Mouse (Mus musculus) ES-Bruce4 (cell line): ENCODE data around the gene Dpep2nb. TPM values are rescaled to one million over a fixed set of nuclear protein-coding genes. Genes with fewer than 3 reads are reported as not detected.

ENCODE experiments used
- H3K27ac ChIP-seq: 2 replicates; pipeline ENCODE4 v1.5.1; 2012; ENCODE audit warnings: low read length, inconsistent platforms; ENCODE audit not compliant: insufficient read depth
- H3K27me3 ChIP-seq: 2 replicates; pipeline ENCODE4 v1.6.1; 2012; ENCODE audit warnings: mild to moderate bottlenecking, low read length, inconsistent platforms; ENCODE audit not compliant: control insufficient read depth, poor library complexity, insufficient read depth, severe bottlenecking
- H3K36me3 ChIP-seq: 2 replicates; pipeline ENCODE4 v1.6.1; 2012; ENCODE audit warnings: inconsistent platforms, mild to moderate bottlenecking, low read length, moderate library complexity; ENCODE audit not compliant: control insufficient read depth, poor library complexity, insufficient read depth, severe bottlenecking
- H3K4me1 ChIP-seq: one replicate; pipeline ENCODE4 v1.8.1; 2011; ENCODE audit warnings: low read length; ENCODE audit not compliant: control insufficient read depth, insufficient read depth
- H3K4me3 ChIP-seq: 2 replicates; pipeline ENCODE4 v1.5.1; 2011; ENCODE audit warnings: low read depth, mild to moderate bottlenecking, low read length
- H3K9ac ChIP-seq: 2 replicates; pipeline ENCODE4 v1.6.1; 2012; ENCODE audit warnings: low read depth, mild to moderate bottlenecking, inconsistent platforms; ENCODE audit not compliant: poor library complexity, severe bottlenecking
- H3K9me3 ChIP-seq: replicated peaks from 2 replicates; pipeline ENCODE4 v1.6.1; 2012; ENCODE audit warnings: mild to moderate bottlenecking, low read length, inconsistent platforms; ENCODE audit not compliant: control insufficient read depth, poor library complexity, insufficient read depth, severe bottlenecking
- CTCF ChIP-seq: IDR thresholded peaks from one replicate; pipeline ENCODE4 v1.8.1; 2011; ENCODE audit warnings: low read depth, low read length
- EP300 ChIP-seq: IDR thresholded peaks from 2 replicates; pipeline ENCODE4 v1.6.1; 2011; ENCODE audit warnings: low read depth, low read length; ENCODE audit not compliant: insufficient read depth
- POLR2A ChIP-seq: IDR thresholded peaks from one replicate; pipeline ENCODE4 v1.8.1; 2011; ENCODE audit warnings: low read length; ENCODE audit not compliant: insufficient read depth
- polyA plus RNA-seq: library from polyadenylated mRNA; stranded (reverse); fragments of >200 nt; gene quantifications from 2 replicates; pipeline ENCODE4 v1.2.4, GENCODE M21; 2011; ENCODE audit warnings: low read depth; ENCODE audit not compliant: missing spikeins, insufficient read depth, insufficient read length

The Dpep2nb gene
- polyA plus RNA-seq, 1 experiment = not detected

DNA sequence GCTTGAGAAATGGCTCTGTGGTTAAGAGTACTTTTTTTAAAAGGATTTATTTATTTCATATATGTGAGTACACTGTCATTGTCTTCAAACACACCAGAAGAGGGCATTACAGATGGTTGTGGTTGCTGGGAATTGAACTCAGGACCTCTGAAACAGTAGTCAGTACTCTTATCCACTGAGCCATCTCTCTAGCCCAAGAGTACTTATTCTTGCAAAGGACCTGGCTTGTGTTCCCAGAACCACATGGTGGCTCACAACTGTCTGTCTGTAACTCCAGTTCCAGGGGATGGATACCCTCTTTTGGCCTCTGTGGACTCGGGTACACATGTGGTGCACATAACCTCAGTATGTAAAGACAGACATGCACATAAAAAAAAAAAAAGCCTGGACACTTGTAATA is 36.4 kb downstream of the Dpep2nb start:
- Histone ChIP-seq H3K9me3 (no peaks in the 10 kb centered on the region), H3K27ac (no peak overlapping the region), H3K4me1 (peaks cover 4% of the 10 kb centered on the region), H3K27me3 (no peaks in the 10 kb centered on the region), H3K9ac (no peak overlapping the region), H3K4me3 (no peak overlapping the region), H3K36me3 (no peaks in the 10 kb centered on the region)
- TF ChIP-seq EP300 = no peak
- TF ChIP-seq POLR2A = no peak
- no peak for TF ChIP-seq CTCF

DNA sequence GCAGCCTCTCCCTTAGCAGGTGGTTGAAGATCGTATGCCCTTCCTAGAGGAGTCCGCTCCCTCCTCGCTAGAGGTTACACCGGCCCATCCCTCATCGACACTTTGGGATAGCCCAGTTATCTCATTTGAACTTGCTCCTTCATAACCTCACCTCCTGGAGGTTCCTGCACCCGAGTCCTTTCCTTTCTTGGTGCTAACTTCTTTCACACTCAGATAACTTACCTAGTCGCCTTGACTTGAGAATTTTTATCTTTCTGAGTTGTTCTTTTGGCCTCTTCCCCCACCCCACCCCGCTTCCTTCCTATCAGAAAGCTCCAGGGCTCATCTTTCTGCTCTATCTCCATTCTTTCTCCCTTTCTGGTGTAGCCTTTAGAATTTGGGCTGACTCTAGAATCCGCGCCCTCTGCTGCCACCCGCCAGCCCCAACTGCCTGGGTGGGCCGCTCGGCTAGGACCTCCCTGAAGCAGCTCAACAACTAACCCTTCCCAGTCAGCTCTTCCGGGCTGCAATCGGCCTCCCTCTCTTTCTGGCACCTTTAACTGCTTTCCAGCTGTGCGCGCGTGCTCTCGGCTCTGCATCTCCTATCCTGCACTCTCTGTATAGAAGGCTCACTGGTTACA is 39.0 kb downstream of the Dpep2nb start:
- Histone ChIP-seq H3K9ac (peak overlapping the region; percentile 89), H3K36me3 (no peaks in the 10 kb centered on the region), H3K4me1 (peaks cover 7% of the 10 kb centered on the region), H3K4me3 (peak overlapping the region; percentile 69), H3K27ac (peak overlapping the region; percentile 92), H3K27me3 (no peaks in the 10 kb centered on the region), H3K9me3 (no peaks in the 10 kb centered on the region)
- TF ChIP-seq EP300 (peak; percentile 91), POLR2A (no peak)

DNA sequence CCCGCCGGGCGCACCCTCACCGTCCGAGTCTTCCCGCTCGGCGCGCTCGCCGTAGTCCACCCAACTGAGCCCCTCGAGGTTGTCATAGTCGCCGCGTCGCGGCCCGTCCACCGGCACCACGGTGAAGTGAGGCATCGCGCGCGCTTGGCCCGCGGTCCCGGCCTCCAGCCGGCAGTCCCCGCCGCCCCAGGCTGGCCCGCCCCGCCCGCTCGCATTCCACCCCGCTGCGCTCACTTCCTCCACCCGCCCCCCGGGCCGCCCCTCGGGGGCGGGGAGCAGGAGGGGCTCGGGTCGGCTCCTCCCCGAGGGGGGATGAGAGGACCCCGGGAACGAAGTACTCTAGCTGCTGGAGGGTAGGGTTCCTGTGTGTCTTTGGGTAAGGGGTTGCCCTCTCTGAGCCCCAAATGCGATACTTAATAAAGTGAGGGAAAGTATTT is 39.9 kb downstream of the Dpep2nb start, which contains the start of gene Slc12a4:
TSS of gene Slc12a4 (minus strand) at position 193 of the 437 bp plus-strand sequence.
- Histone ChIP-seq H3K27me3 (no peaks in the 10 kb centered on the region), H3K36me3 (no peaks in the 10 kb centered on the region), H3K27ac (peak within 1 kb of the TSS; percentile 92), H3K9me3 (no peaks in the 10 kb centered on the region), H3K4me1 (peaks cover 10% of the 10 kb centered on the region), H3K4me3 (peak within 1 kb of the TSS; percentile 73), H3K9ac (peak within 1 kb of the TSS; percentile 89)
- TF ChIP-seq CTCF (no peak), EP300 (0 out of 2 replicates have a peak, but pooled peaks have one; percentile 27), POLR2A (peak; percentile 7)

DNA sequence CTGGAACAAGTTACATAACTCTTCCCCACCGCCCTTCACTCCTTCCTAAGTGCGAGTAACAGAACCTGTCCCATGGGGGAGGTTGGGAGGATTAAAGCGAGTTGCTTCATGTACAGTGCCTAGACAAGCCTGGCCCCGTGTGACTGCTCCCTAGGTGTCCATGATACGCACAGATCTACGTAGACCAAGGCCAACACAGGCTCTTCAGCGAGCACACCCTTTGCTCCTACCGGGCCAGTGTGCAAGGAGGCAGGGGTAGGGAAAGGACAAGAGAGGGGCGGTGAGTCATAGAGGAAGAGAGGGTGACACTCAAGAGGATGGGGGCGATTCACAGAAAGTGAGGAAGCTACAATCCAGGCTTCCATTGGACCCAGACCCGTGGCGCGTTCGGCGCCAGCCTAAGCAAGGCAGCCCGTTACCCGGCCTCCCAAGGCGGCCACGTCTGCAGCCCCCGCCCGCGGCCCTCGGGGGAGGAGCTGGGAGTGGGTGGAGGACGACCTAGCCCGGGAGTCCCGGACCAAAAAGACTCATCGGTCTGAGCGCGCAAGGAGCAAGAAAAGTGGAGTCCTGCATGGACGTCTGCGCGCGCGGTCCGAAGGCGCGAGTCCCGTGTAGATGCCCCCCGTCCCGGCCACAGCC is 40.4 kb downstream of the Dpep2nb start:
- Histone ChIP-seq H3K4me1 (peaks cover 10% of the 10 kb centered on the region), H3K27ac (peak overlapping the region; percentile 24; the same call in 1 of the 2 replicates), H3K36me3 (no peaks in the 10 kb centered on the region), H3K9me3 (no peaks in the 10 kb centered on the region), H3K9ac (peak overlapping the region; percentile 89), H3K4me3 (peak overlapping the region; percentile 73), H3K27me3 (no peaks in the 10 kb centered on the region)
- no peak for TF ChIP-seq POLR2A
- no peak for TF ChIP-seq EP300
- no peak for TF ChIP-seq CTCF

DNA sequence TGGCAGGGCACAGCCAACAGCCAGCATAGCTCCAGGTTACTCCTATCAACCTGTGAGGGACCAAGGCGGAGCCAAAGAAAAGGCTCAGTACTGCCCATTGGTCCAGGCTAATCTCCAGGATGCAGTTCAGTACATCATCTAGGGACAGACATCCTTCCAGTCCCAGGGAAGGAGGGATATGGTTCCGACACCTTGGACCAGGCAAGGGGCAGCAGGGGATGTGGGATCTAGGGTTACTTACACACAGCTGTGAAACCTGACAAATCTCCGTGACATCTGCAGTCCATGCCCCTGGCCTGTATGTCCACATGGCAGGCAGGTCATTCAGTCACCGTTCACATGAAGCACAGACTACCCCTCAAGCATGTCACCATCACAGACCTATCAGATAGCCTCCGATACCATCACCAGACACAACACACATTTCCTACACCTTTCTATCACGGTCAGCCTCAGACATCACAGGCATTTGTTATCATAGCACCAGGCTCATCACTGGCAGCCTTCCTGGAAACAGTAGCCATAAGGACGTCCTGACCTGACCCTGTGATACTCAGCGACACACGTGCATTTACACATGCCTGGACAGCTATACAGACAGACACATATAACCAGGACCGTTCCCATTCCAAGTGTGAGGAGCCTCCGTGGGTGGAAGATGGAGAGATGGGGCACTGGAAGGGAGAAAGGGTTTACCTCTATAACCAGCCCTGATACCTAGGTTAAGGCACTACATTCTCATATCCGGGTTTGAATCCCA is 41.1 kb downstream of the Dpep2nb start:
- H3K9ac ChIP-seq = peak overlapping the region; percentile 89
- peak overlapping the region; percentile 73 for H3K4me3 ChIP-seq
- H3K4me1 ChIP-seq = peaks cover 10% of the 10 kb centered on the region
- H3K36me3 ChIP-seq = no peaks in the 10 kb centered on the region; the same call in 1 of the 2 replicates
- no peaks in the 10 kb centered on the region for H3K9me3 ChIP-seq
- H3K27me3 ChIP-seq = no peaks in the 10 kb centered on the region
- no peak for TF ChIP-seq CTCF
- no peak for TF ChIP-seq EP300
- no peak for TF ChIP-seq POLR2A
- no peak overlapping the region for H3K27ac ChIP-seq

DNA sequence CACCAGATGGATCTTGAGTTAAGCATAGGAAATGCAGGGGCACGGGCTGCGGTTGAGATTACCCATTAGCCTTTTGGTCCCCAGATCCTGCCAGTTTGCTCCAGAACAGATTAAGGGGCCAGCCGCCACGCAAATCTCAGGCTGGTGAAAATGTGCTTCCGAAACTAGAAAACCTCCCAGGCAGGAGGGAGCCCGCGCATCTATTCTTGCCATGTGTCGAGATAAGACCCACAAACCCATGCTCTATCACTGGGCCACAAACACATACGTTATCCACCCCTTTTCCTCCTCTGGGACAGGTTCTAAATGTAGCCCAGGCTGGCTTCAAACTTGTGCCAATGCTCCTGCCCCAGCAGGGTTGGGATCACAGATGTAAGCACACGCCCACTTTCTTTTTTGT is 44.2 kb downstream of the Dpep2nb start:
- Histone ChIP-seq H3K27me3 (no peaks in the 10 kb centered on the region), H3K36me3 (peaks cover 17% of the 10 kb centered on the region)
- TF ChIP-seq CTCF (no peak), EP300 (no peak), POLR2A (no peak)

More for the DNA sequence above, 44.2 kb downstream of the Dpep2nb start:
- Histone ChIP-seq H3K4me3 (peak overlapping the region; percentile 54), H3K27ac (0 out of 2 replicates have a peak overlapping the region, but pooled peaks have one; percentile 1), H3K9ac (peak overlapping the region; percentile 17; the same call in 1 of the 2 replicates), H3K9me3 (no peaks in the 10 kb centered on the region), H3K4me1 (peaks cover 10% of the 10 kb centered on the region)
